Mouse (Mus musculus): ENCODE measurements around the gene Jazf1. TPM values are rescaled to one million over a fixed set of nuclear protein-coding genes. Genes with fewer than 3 reads are reported as not detected.

Jazf1 gene
- polyA plus RNA-seq, 1 experiment, result not detected

DNA sequence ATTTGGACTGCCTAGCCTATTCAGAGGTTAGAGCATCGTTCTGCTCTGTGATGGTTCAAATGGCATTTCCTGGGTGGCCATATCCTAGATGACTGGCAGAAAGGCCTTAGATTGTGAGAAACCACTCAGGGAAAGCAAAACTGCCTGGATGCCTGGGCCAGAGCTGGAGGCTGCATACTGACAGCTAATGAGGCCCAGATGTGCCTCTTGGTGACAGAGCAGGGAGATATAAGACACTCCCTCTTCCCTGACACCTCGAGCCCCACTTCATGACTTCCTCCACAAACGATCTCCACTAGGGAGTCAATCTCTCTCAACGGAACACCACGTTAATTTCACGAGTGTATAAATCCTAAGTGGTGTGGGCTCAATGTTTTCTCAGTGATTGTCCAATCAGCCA, 207.7 kb downstream of the Jazf1 start:
- H3K27me3 ChIP-seq (ENCODE audit: control insufficient read depth), result no peaks in the 10 kb centered on the region
- no peaks in the 10 kb centered on the region for H3K4me1 ChIP-seq (ENCODE audit: control insufficient read depth)
- TF ChIP-seq TAL1 (IDR thresholded peaks at IDR 0.05; ENCODE audit: low read length), result no peak
- no peak for TF ChIP-seq GATA1 (IDR thresholded peaks at IDR 0.05; ENCODE audit: low read length)
- H3K4me3 ChIP-seq (replicated peaks), result no peak overlapping the region
- no peaks in the 10 kb centered on the region for H3K36me3 ChIP-seq (ENCODE audit: control insufficient read depth)
- H3K9me3 ChIP-seq (ENCODE audit: control insufficient read depth, low read length), result no peaks in the 10 kb centered on the region

- Histone ChIP-seq H3K4me3 (replicated peaks) (no peak overlapping the region), H3K36me3 (ENCODE audit: control insufficient read depth) (no peaks in the 10 kb centered on the region), H3K27me3 (ENCODE audit: control insufficient read depth) (no peaks in the 10 kb centered on the region), H3K9me3 (ENCODE audit: control insufficient read depth, low read length) (no peaks in the 10 kb centered on the region), H3K4me1 (ENCODE audit: control insufficient read depth) (no peaks in the 10 kb centered on the region)
- TF ChIP-seq GATA1 (IDR thresholded peaks at IDR 0.05; ENCODE audit: low read length) (no peak), TAL1 (IDR thresholded peaks at IDR 0.05; ENCODE audit: low read length) (no peak)
Measured at GRCm38 (mm10) chr6:52858911-52859431, 209.5 kb downstream of the Jazf1 start.

DNA sequence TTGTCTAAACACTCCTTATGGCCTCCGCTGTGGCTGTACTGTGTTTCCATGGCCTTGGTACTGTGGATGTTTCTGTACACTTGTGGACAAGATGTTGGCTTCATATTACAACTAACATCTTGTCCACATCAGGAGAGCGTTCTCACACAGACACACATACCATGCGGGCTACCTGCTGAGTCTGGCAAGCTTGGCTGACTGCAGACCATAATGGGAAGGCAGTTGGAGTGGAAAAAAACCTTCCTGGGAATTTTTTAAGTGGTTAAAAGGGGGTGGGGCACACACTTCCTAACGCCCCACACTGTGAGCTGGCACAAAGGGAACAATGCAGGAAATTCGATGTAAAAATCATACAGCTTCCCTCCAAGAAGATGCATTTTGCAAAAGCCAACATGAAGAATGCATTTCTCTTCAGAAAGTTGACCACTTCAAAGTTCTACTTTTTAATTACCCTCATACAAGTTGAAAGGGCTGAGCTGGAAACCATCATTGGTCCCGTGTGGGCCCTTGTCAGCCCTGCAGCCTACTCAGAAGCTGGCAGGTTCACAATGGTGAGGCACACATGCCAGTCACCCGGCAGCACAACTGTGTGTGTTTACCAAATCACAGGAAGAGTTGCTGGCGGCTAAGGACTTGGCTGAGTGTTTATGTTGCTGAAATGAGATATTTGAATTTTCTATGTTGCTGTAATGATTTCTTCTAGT, 215.9 kb downstream of the Jazf1 start:
- H3K4me3 ChIP-seq (replicated peaks), result no peak overlapping the region
- H3K4me1 ChIP-seq (ENCODE audit: control insufficient read depth), result no peaks in the 10 kb centered on the region
- no peaks in the 10 kb centered on the region for H3K27me3 ChIP-seq (ENCODE audit: control insufficient read depth)
- TF ChIP-seq GATA1 (IDR thresholded peaks at IDR 0.05; ENCODE audit: low read length), result no peak
- no peak for TF ChIP-seq TAL1 (IDR thresholded peaks at IDR 0.05; ENCODE audit: low read length)
- H3K9me3 ChIP-seq (ENCODE audit: control insufficient read depth, low read length), result no peaks in the 10 kb centered on the region
- H3K36me3 ChIP-seq (ENCODE audit: control insufficient read depth), result no peaks in the 10 kb centered on the region

- no peaks in the 10 kb centered on the region for H3K9me3 ChIP-seq (ENCODE audit: control insufficient read depth, low read length)
- no peaks in the 10 kb centered on the region for H3K36me3 ChIP-seq (ENCODE audit: control insufficient read depth)
- H3K4me1 ChIP-seq (ENCODE audit: control insufficient read depth), result no peaks in the 10 kb centered on the region
- H3K27me3 ChIP-seq (ENCODE audit: control insufficient read depth), result no peaks in the 10 kb centered on the region
- TF ChIP-seq GATA1 (IDR thresholded peaks at IDR 0.05; ENCODE audit: low read length), result no peak
- TF ChIP-seq TAL1 (IDR thresholded peaks at IDR 0.05; ENCODE audit: low read length), result no peak
- H3K4me3 ChIP-seq (replicated peaks), result no peak overlapping the region
Measured at GRCm38 (mm10) chr6:52851975-52852374, 216.5 kb downstream of the Jazf1 start.

GRCm38 (mm10) chr6:52851019-52851418, 217.4 kb downstream of the Jazf1 start:
- no peaks in the 10 kb centered on the region for H3K27me3 ChIP-seq (ENCODE audit: control insufficient read depth)

DNA sequence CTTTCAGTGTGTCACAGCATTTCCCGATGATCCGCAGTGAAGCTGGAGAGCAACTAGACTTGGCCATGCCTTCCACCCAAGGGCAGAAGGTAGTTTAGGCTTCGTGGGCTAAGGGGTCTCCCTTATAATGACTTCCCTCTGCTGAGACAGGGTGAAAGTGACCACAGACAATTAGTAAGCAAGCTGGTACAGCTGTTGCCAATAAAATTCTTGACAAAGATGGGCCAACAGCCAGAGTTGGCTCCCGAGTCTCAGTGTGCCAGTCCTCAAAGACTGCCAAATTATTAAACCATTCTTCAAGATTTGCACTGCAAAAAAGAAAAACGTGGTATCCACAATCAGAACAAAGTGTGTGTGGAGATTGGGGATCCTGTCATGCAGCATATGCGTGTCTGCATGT, 220.2 kb downstream of the Jazf1 start:
- Histone ChIP-seq H3K9me3 (ENCODE audit: control insufficient read depth, low read length) (no peaks in the 10 kb centered on the region), H3K36me3 (ENCODE audit: control insufficient read depth) (no peaks in the 10 kb centered on the region), H3K4me3 (replicated peaks) (no peak overlapping the region), H3K27me3 (ENCODE audit: control insufficient read depth) (no peaks in the 10 kb centered on the region), H3K4me1 (ENCODE audit: control insufficient read depth) (no peaks in the 10 kb centered on the region)
- TF ChIP-seq GATA1 (IDR thresholded peaks at IDR 0.05; ENCODE audit: low read length) (no peak), TAL1 (IDR thresholded peaks at IDR 0.05; ENCODE audit: low read length) (no peak)

More at GRCm38 (mm10) chr6:52851019-52851418, 217.4 kb downstream of the Jazf1 start:
- TF ChIP-seq GATA1 (IDR thresholded peaks at IDR 0.05; ENCODE audit: low read length) (no peak), TAL1 (IDR thresholded peaks at IDR 0.05; ENCODE audit: low read length) (no peak)
- no peaks in the 10 kb centered on the region for H3K9me3 ChIP-seq (ENCODE audit: control insufficient read depth, low read length)
- H3K4me1 ChIP-seq (ENCODE audit: control insufficient read depth), result no peaks in the 10 kb centered on the region
- H3K36me3 ChIP-seq (ENCODE audit: control insufficient read depth), result no peaks in the 10 kb centered on the region
- H3K4me3 ChIP-seq (replicated peaks), result no peak overlapping the region

- Histone ChIP-seq H3K27me3 (ENCODE audit: control insufficient read depth) (no peaks in the 10 kb centered on the region), H3K4me1 (ENCODE audit: control insufficient read depth) (no peaks in the 10 kb centered on the region), H3K4me3 (replicated peaks) (no peak overlapping the region), H3K9me3 (ENCODE audit: control insufficient read depth, low read length) (no peaks in the 10 kb centered on the region), H3K36me3 (ENCODE audit: control insufficient read depth) (no peaks in the 10 kb centered on the region)
- TF ChIP-seq TAL1 (IDR thresholded peaks at IDR 0.05; ENCODE audit: low read length) (no peak), GATA1 (IDR thresholded peaks at IDR 0.05; ENCODE audit: low read length) (no peak)
Measured at GRCm38 (mm10) chr6:52846314-52846713, 222.1 kb downstream of the Jazf1 start.

DNA sequence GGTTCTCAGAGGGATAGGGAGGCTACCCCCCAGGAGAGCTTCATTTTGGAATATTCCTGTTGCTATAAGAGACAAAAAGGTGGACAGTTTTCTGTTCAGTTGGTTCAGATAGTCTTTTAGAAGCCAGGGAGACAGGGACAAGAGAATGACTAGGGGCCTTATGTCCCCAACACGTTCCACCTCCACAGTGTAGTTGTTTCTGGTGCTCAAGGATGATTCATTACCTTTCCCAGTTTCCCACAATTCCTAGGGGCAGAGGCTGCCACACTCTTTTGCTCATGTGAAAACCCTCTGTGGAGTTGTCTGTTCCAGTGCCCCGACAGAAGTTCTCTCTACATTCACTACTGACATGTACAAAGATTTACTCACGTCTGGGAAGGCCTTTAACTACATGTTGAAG, 223.7 kb downstream of the Jazf1 start:
- Histone ChIP-seq H3K9me3 (ENCODE audit: control insufficient read depth, low read length) (no peaks in the 10 kb centered on the region), H3K4me3 (replicated peaks) (no peak overlapping the region), H3K36me3 (ENCODE audit: control insufficient read depth) (no peaks in the 10 kb centered on the region), H3K4me1 (ENCODE audit: control insufficient read depth) (no peaks in the 10 kb centered on the region), H3K27me3 (ENCODE audit: control insufficient read depth) (no peaks in the 10 kb centered on the region)
- TF ChIP-seq TAL1 (IDR thresholded peaks at IDR 0.05; ENCODE audit: low read length) (no peak), GATA1 (IDR thresholded peaks at IDR 0.05; ENCODE audit: low read length) (no peak)

DNA sequence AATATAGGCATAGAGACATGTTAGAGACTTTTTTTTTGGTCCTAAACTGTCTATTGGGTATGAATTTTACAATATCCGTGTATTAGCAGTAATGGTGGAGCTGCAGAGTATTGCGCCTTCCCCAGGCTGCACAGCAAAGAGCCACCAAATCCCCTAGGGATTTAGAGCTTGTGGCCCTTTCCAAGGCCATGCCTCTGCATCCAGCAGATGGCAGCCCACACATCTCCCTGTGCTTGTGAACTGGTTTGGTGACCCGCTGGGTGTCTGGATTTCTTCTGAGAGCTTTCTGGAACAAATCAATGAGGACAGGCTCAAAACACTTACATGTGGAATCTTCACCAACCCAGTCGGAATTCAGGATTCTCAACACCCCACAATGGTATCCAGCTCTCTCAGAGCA, 225.4 kb downstream of the Jazf1 start:
- no peaks in the 10 kb centered on the region for H3K36me3 ChIP-seq (ENCODE audit: control insufficient read depth)
- H3K4me1 ChIP-seq (ENCODE audit: control insufficient read depth), result no peaks in the 10 kb centered on the region
- H3K4me3 ChIP-seq (replicated peaks), result no peak overlapping the region
- H3K9me3 ChIP-seq (ENCODE audit: control insufficient read depth, low read length), result no peaks in the 10 kb centered on the region
- TF ChIP-seq TAL1 (IDR thresholded peaks at IDR 0.05; ENCODE audit: low read length) (no peak), GATA1 (IDR thresholded peaks at IDR 0.05; ENCODE audit: low read length) (no peak)
- no peaks in the 10 kb centered on the region for H3K27me3 ChIP-seq (ENCODE audit: control insufficient read depth)
